Mouse (Mus musculus): ENCODE measurements at regions not wholly inside any gene's neighbourhood (a gene's known extent, or its start where the extent isn't known, plus 50 kb on each side); places are given as distances from the start of the nearest gene placed in this dataset.

DNA sequence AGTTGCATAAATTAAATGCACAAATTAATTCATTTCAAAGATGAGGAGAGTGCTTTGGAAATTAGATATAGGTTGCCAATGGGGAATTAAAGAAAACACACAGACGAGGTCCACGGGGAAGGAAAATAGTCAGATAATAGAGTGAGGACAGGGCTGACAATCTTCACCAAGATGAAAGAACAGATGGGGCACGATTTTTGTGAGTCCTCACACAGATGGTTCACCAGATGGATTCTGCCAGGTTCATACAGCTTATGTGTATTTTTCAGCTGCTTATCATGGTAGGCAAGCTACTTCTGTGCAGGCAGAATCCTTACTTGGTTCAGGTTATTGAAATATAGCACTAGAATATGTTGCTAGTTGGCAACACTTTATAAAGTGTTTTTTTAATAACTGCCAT is 1585.4 kb upstream of the Igfbp7 start:
- peak; percentile 10 for DNase-seq

DNA sequence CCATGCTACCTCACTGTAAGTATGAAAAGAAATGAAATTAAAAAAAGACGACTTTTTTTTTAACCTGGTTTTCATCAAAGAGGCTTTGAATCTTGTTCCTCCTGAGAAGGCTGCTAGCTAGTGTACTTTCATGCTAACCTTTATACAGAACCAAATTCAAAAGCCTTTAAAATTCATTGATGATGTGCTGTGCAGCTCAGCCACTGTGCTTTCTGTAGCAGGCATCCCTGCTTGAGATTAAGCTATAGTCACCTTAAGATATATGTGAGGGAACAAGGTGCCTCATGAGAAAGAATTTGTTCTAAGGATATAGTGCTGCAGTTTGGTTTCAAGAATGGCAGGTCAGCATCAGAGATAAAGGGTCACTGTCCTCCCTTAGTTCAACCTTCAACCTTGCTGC is 1581.9 kb upstream of the Igfbp7 start:
- DNase-seq = no peak

DNA sequence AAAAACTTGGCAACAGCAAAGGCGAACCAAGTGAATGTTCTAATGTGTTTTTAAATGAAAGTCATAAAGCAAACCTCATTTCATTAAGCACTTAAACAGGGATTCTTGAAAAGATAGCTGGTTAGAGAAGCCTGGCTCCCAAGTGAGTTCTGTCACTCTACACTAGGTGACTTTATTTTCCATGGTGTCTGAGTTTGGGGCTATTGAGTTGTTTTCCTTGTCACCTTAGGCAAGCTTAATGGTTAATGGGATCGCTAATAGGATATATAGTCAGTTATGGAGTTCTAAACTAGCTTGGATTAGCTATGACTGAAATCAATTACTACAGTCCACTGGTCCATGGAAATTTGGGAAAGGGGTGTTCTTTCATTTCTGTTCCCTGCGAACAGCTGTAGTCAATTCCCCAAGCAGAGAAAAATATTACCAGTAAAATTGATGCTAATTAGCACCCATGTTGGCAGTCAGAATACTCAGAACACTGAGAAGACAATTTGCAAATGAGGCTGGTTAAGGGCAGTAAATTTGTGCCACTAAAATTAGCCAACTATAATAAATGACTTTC is 1568.7 kb upstream of the Igfbp7 start:
- DNase-seq = no peak

DNA sequence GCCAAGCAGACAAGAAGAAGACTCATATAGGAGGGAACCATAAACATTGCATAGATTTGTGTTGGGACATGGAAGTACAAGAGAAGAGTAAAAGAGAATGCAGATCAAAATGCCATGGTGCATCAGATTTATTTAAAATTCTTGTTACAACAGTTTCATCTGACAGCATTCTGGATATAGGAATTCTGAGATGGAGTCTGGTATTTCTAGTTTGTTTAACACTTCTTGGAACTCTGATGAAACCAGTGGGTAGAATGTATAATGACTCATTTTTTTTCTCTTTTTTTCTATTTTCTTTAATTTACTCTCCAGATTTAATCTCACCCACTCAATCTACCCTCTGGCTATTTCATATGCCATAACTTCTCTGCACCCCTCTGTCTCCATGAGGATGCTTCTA is 1537.9 kb upstream of the Igfbp7 start:
- DNase-seq = no peak

DNA sequence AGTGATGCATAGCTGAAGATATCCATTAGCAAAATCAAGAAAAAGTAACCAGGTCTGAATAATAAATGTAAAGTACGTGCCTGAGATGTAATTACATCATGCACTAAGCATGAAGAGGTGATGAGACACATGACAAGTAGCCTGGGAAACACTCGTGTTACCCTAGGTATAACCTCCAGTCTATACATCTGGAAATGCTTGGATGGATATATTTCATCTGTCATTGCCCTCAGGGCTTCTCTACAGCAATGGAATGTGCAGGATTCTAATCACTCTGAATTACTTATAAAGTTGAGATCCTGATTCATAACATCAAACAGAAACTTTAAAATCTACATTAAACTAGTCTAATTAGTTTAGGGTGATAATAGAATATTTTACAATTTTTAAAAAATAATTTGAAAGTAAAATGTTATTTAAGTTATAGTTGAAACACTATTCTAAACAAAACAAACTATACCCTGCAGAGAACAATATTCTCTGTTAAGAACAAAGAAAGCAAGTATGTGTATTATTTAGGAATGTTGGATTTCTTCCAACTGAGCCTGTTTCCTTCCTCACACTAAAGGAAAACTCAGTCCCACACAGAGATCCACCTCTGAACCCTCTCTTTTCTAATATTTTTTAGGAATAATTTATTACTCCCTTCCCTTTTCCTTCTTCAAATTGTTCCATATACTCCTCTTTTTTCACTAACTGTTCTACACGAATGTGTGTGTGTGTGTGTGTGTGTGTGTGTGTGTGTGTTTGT is 1514.2 kb upstream of the Igfbp7 start:
- DNase-seq = peak; percentile 37

DNA sequence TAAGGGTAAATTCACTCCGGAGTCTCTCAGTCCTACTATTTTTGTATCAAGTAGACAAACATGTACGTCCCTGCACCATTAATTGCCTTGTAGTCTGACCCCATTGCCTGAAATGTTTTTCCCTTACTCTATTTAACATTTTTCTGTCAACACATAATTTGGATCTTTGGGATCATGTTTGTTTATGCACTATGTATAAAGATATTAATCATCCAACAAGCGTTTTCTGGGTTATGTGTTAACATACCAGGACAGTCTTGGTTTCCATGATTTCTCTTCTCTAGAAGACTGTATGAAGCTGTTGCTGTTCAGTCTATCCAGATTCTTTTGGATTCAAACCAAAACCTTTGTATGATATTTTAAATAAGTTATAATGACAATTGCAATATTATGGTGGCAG is 1492.3 kb upstream of the Igfbp7 start:
- DNase-seq = no peak

DNA sequence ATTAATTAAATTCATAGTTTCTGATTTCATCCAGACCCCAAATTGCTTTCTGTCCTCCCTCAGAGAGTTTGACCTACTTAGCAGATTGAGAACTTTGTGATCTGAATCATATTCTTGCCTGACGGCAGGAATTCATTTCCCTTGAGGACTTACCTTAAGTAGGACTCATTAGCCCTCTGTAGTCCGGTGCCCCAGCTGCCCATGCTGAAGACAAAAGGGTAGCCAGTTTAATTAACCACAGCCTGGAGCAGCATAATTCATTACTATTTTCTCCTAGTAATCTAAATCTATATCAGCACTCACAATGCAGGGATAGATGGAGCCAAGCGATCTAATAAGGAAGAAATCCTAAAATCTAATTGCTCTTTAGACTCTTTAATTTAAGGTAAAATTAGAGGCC is 1470.9 kb upstream of the Igfbp7 start:
- peak; percentile 5 for DNase-seq

DNA sequence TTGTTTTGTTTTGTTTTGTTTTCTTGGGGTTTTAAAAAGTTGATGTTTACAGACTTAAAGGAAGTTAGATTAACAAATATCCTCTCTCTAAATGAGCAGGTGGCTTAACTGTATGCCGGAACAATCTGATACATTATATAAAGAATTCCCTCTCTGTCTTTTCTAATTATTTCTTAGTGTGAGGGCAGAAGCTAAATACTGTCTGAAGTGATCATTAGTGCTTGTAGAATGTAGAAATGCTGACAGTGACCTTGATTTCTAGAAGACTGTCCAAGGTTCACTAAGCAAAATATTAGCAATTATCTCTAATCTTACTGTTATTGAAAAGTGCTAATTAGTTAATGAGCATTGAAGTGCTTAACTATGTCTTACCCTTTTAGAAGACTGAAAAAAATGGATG is 1437.3 kb upstream of the Igfbp7 start:
- no peak for DNase-seq

DNA sequence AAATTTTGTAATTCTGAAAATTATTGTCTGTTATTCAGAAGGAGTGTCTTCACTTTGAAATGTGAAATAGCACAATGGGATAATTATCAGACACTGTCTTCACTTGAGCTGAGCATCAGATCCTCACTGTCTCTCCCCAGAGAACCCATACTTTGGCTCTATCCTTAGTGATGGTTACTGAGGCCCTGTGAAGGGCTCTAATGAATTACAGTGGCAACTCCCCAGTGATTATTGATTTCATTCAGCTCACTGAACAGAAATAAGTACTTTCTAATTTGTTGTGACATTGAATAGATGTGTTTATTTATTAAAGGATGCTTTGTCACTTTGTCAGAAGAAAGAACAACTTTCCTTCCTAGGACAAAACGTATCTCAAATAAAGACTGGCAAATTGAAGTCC is 1389.5 kb upstream of the Igfbp7 start:
- no peak for DNase-seq

All from embryo, embryonic 11 days (tissue).